Mouse (Mus musculus): ENCODE measurements at regions not wholly inside any gene's neighbourhood (a gene's known extent, or its start where the extent isn't known, plus 50 kb on each side); places are given as distances from the start of the nearest gene placed in this dataset.

- no peak for DNase-seq (ENCODE audit: low spot score)
These were observed 1617.2 kb upstream of the Gulo start for GRCm38 (mm10) chr14:67626181-67626580.

- DNase-seq (ENCODE audit: low spot score), result no peak
These were observed 1615.0 kb upstream of the Gulo start for GRCm38 (mm10) chr14:67623841-67624480.

- no peak for DNase-seq (ENCODE audit: low spot score)
These were observed 1613.9 kb upstream of the Gulo start for GRCm38 (mm10) chr14:67622911-67623310.

- no peak for DNase-seq (ENCODE audit: low spot score)
These were observed 1612.5 kb upstream of the Gulo start for GRCm38 (mm10) chr14:67621486-67621885.

GRCm38 (mm10) chr14:67620854-67621476, 1612.0 kb upstream of the Gulo start:
- DNase-seq (ENCODE audit: low spot score), result peak; percentile 85

GRCm38 (mm10) chr14:67619571-67619970, 1610.6 kb upstream of the Gulo start:
- no peak for DNase-seq (ENCODE audit: low spot score)

GRCm38 (mm10) chr14:67614369-67614768, 1605.4 kb upstream of the Gulo start:
- no peak for DNase-seq (ENCODE audit: low spot score)

GRCm38 (mm10) chr14:67613691-67614090, 1604.7 kb upstream of the Gulo start:
- DNase-seq (ENCODE audit: low spot score), result no peak

GRCm38 (mm10) chr14:67613221-67613620, 1604.2 kb upstream of the Gulo start:
- DNase-seq (ENCODE audit: low spot score), result no peak

GRCm38 (mm10) chr14:67612471-67612870, 1603.5 kb upstream of the Gulo start:
- no peak for DNase-seq (ENCODE audit: low spot score)

GRCm38 (mm10) chr14:67608262-67608661, 1599.3 kb upstream of the Gulo start:
- peak; percentile 46 for DNase-seq (ENCODE audit: low spot score)

- no peak for DNase-seq (ENCODE audit: low spot score)
These were observed 1594.0 kb upstream of the Gulo start for GRCm38 (mm10) chr14:67602960-67603359.

GRCm38 (mm10) chr14:67599734-67600133, 1590.7 kb upstream of the Gulo start:
- DNase-seq (ENCODE audit: low spot score), result peak; percentile 52

- DNase-seq (ENCODE audit: low spot score), result no peak
These were observed 1579.6 kb upstream of the Gulo start for GRCm38 (mm10) chr14:67588627-67589026.

- DNase-seq (ENCODE audit: low spot score), result peak; percentile 53
These were observed 1575.5 kb upstream of the Gulo start for GRCm38 (mm10) chr14:67584456-67585048.

GRCm38 (mm10) chr14:67582201-67582782, 1573.3 kb upstream of the Gulo start:
- no peak for DNase-seq (ENCODE audit: low spot score)

GRCm38 (mm10) chr14:67574346-67574949, 1565.4 kb upstream of the Gulo start:
- DNase-seq (ENCODE audit: low spot score), result no peak

- peak; percentile 8 for DNase-seq (ENCODE audit: low spot score)
These were observed 1564.5 kb upstream of the Gulo start for GRCm38 (mm10) chr14:67573451-67573995.

- DNase-seq (ENCODE audit: low spot score), result no peak
These were observed 1560.8 kb upstream of the Gulo start for GRCm38 (mm10) chr14:67569744-67570322.

- peak; percentile 15 for DNase-seq (ENCODE audit: low spot score)
These were observed 1560.1 kb upstream of the Gulo start for GRCm38 (mm10) chr14:67568896-67569743.

GRCm38 (mm10) chr14:67554897-67555296, 1545.9 kb upstream of the Gulo start:
- no peak for DNase-seq (ENCODE audit: low spot score)
